Mouse (Mus musculus): ENCODE data around the gene A030014E15Rik.
A peak's percentile ranks its signal among the peaks of the same experiment; 100 is the strongest.
"Not testable (repeated sequence)": the region's sequence is repeated elsewhere in the genome, so short reads cannot be mapped to it uniquely, and the experiment has no call there.

The A030014E15Rik gene

GRCm38 (mm10) chr1:82924650-82925049 is at the start of gene A030014E15Rik:
Gene A030014E15Rik, plus strand, starts transcription at chr1:82924917.
- no peak for DNase-seq

GRCm38 (mm10) chr1:82879172-82879571 is 45.5 kb upstream of the A030014E15Rik start:
- DNase-seq: no peak

GRCm38 (mm10) chr1:82880196-82880595 is 44.5 kb upstream of the A030014E15Rik start:
- no peak for DNase-seq

- no peak for DNase-seq
Observed at GRCm38 (mm10) chr1:82893269-82893668, 31.4 kb upstream of the A030014E15Rik start.

GRCm38 (mm10) chr1:82900567-82900966 is 24.1 kb upstream of the A030014E15Rik start:
- no peak for DNase-seq

GRCm38 (mm10) chr1:82901201-82901600 is 23.5 kb upstream of the A030014E15Rik start:
- DNase-seq: no peak

- no peak for DNase-seq
Observed at GRCm38 (mm10) chr1:82905886-82906285, 18.8 kb upstream of the A030014E15Rik start.

- DNase-seq: no peak
Observed at GRCm38 (mm10) chr1:82913025-82913424, 11.7 kb upstream of the A030014E15Rik start, which contains the start of gene A030005L19Rik. Gene A030005L19Rik, plus strand, starts transcription at chr1:82913325.

GRCm38 (mm10) chr1:82913434-82913833 is 11.3 kb upstream of the A030014E15Rik start:
- DNase-seq: not testable (repeated sequence)

GRCm38 (mm10) chr1:82930558-82930957 is 5.8 kb downstream of the A030014E15Rik start:
- DNase-seq: not testable (repeated sequence)

- not testable (repeated sequence) for DNase-seq
Observed at GRCm38 (mm10) chr1:82931326-82931725, 6.6 kb downstream of the A030014E15Rik start, which contains the start of gene Gm6217. Gene Gm6217, minus strand, starts transcription at chr1:82931399.

- DNase-seq: peak; percentile 10 to 58
Observed at GRCm38 (mm10) chr1:82938666-82939065, 13.9 kb downstream of the A030014E15Rik start.

GRCm38 (mm10) chr1:82942505-82942904 is 17.8 kb downstream of the A030014E15Rik start:
- DNase-seq: not testable (repeated sequence)

- DNase-seq: not testable (repeated sequence)
Observed at GRCm38 (mm10) chr1:82943295-82943694, 18.6 kb downstream of the A030014E15Rik start, which contains the start of gene A030003K21Rik. Gene A030003K21Rik, minus strand, starts transcription at chr1:82943388.

- not testable (repeated sequence) for DNase-seq
Observed at GRCm38 (mm10) chr1:82946029-82946428, 21.3 kb downstream of the A030014E15Rik start.

GRCm38 (mm10) chr1:82948601-82949000 is 23.9 kb downstream of the A030014E15Rik start:
- no peak for DNase-seq

- not testable (repeated sequence) for DNase-seq
Observed at GRCm38 (mm10) chr1:82955913-82956312, 31.2 kb downstream of the A030014E15Rik start, which contains the start of gene Gm7544. Gene Gm7544, minus strand, starts transcription at chr1:82956013.

- DNase-seq: no peak
Observed at GRCm38 (mm10) chr1:82959870-82960385, 35.2 kb downstream of the A030014E15Rik start, which contains the start of gene Gm47955. Gene Gm47955, plus strand, starts transcription at chr1:82960286.

- no peak for DNase-seq
Observed at GRCm38 (mm10) chr1:82966413-82966812, 41.7 kb downstream of the A030014E15Rik start.

- DNase-seq: peak; percentile 33 to 57
Observed at GRCm38 (mm10) chr1:82972046-82972445, 47.3 kb downstream of the A030014E15Rik start.

GRCm38 (mm10) chr1:82973244-82973643 is 48.5 kb downstream of the A030014E15Rik start:
- DNase-seq: peak in 1 of 2 experiments; percentile 24

- DNase-seq: no peak
Observed at GRCm38 (mm10) chr1:82973901-82974300, 49.2 kb downstream of the A030014E15Rik start.

GRCm38 (mm10) chr1:82974342-82974741 is 49.6 kb downstream of the A030014E15Rik start:
- DNase-seq: no peak
